Mouse (Mus musculus): Measurements from ENCODE around the gene 1520401A03Rik.

1520401A03Rik gene

DNA sequence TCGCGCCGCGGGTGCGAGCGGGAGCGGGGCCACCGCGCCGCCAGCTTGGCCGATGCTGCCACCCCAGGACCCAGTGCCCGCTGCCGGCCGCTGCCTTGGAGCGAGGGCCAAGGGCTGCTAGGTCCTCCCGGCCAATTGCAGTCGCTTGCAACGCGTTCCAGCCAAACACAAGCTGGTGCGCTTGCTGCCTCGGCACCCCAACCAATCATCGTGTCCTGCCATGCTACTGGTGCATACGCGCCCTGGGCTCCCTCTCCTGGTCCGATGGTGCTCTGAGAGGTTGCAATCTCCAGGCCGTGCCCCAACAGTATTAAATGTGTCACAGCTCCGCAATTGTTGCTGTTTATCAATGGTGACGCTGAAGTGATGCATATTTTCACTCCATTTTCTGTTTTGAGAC lies 22.5 kb downstream of the 1520401A03Rik start:
- DNase-seq (ENCODE audit: low read depth, low spot score): peak; percentile 95

GRCm38 (mm10) chr17:23699131-23700077 lies 23.2 kb downstream of the 1520401A03Rik start:
- DNase-seq (ENCODE audit: low read depth, low spot score): peak; percentile 43

GRCm38 (mm10) chr17:23695801-23696200 lies 26.8 kb downstream of the 1520401A03Rik start:
- DNase-seq (ENCODE audit: low read depth, low spot score): no peak

DNA sequence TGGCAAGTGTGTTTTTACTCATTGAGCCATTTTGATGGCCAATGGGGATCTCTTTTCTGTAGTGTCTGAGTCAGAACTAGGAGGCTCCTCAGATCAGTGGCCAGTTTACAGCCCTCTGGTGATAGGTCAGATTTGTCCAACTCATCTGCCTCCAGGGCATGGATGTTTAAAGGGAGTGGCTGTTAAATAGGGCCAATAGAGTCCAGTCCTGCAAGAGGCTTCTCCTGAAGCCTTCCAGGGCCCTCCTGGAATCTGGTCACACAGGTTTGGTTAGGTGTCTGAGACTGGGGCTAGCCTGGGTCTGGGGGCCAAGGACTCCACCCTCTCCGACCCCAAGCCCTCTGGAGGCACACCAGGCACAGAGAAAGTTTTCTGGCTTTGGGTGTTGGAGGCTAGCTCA lies 28.1 kb downstream of the 1520401A03Rik start:
- DNase-seq (ENCODE audit: low read depth, low spot score): no peak

DNA sequence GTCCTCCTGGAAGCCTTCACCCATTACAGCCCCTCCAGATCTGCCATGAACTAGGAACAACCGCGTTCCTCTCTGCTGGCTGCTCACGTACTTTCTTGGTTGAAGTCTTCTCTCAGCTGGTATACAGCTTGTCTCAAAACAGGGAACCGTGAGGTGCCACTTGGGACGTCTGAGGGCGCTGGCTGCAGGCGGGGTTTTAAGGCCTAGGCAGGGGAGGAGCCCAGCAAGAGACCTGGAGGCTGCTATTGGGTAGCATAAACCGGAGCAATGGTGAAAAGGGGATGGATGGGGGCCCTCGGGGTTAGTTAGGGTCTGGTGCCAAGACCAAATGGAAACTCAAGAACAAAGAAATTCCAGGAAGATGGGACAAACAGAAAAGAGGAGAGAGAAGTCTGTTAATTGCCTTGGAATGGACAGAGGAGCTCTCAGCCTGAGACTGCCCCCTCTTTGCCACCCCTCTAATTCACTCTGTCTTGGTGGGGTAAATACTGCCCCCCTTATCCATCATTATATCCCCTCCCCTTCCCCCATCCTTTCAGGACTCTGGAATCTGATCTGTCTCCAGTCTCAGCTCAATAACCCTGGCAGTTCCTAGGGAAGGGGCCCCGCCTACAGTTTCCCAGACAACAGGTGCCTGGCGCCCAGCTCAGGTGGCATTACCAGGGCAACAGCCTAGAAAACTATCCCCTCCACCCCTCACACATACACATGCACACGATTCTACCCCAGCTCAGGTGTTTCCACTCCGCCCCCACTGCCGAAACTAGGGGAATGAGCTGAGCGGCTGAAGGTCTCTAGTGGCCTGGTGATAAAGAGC lies 38.5 kb downstream of the 1520401A03Rik start, which contains the start of gene Cldn9:
Gene Cldn9, minus strand, starts transcription at position 171 of the 817 bp plus-strand sequence.
- no peak for DNase-seq (ENCODE audit: low read depth, low spot score)

DNA sequence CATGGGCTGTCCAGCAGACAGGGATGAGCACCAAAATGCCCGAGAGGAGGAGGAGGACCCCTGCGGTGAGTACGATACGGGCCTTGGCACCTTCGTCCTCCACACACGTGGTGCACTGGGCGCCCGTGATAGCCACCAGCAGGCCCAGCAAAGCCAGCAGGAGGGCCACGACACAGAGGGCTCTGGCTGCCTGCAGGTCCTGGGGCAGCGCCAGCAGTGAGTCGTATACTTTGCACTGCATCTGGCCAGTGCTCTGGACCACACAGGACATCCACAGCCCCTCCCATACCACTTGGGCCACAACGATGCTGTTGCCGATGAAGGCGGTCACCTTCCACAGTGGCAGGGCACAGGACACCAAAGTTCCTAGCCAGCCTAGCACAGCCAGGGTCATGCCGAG lies 39.4 kb downstream of the 1520401A03Rik start:
- no peak for DNase-seq (ENCODE audit: low read depth, low spot score)

DNA sequence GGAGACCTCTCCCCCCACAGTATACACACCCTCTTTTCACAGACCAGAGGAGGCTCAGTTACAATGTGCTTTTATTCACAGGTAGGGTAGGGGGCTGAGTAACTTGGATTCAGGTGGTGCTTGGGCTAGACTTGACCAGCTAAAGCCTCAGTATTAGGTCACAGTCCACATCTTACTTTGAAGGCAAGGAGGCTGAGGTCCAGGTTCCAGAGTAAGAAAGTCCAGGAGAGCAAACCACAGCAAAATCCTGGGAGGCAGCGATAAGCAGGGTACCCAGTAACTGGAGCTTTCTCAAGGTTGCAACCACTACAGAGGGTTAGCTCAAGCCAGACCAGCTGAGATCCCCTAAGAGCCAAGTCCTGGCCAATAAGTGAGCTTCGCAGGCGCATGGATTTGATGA lies 40.1 kb downstream of the 1520401A03Rik start:
- DNase-seq (ENCODE audit: low read depth, low spot score): no peak

DNA sequence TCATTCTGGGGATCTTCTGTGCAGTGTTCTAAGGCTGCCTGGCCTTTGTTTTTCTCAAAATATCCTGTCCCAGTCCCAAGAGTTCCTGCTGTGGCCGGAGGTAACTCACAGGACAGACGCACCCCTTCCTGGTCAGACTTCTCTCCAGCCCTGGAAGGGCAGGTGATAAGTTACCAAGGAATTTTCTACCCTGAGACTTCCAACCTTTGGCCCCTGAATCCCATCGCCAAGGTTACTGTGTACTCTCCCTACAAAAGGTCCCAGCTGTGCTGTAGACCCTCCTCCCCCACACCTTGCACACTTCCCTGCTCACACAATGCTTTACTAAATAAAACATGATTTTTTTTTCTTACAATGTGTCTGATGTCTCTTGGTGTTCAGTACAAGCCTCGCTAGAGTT lies 40.5 kb downstream of the 1520401A03Rik start:
- no peak for DNase-seq (ENCODE audit: low read depth, low spot score)

DNA sequence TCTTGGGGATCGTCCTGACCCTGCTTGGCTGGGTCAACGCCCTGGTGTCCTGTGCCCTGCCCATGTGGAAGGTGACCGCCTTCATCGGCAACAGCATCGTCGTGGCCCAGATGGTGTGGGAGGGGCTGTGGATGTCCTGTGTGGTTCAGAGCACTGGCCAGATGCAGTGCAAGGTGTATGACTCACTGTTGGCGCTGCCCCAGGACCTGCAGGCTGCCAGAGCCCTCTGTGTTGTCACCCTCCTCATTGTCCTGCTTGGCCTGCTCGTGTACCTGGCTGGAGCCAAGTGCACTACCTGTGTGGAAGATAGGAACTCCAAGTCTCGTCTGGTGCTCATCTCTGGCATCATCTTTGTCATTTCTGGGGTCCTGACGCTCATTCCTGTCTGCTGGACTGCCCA lies 41.5 kb downstream of the 1520401A03Rik start:
- no peak for DNase-seq (ENCODE audit: low read depth, low spot score)

DNA sequence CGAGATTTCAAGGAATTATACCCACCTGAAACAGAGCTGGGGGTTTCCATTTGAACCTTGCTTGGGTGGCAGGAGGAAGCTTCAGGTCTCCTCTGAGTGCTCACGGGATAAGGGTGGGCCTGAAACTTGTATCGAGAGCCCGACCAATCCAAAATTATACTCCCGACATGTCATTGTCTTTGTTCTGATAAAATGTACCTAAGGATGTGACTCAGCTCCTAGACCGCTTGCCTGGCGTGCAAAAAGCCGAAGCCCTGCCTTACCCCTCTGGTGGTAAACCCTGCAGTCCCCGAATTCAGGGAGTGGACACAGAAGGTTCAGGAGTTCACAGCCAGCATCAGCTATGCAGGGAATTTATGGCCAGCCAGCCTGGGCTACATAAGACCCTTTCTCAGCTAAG lies 42.2 kb downstream of the 1520401A03Rik start:
- DNase-seq (ENCODE audit: low read depth, low spot score): no peak

DNA sequence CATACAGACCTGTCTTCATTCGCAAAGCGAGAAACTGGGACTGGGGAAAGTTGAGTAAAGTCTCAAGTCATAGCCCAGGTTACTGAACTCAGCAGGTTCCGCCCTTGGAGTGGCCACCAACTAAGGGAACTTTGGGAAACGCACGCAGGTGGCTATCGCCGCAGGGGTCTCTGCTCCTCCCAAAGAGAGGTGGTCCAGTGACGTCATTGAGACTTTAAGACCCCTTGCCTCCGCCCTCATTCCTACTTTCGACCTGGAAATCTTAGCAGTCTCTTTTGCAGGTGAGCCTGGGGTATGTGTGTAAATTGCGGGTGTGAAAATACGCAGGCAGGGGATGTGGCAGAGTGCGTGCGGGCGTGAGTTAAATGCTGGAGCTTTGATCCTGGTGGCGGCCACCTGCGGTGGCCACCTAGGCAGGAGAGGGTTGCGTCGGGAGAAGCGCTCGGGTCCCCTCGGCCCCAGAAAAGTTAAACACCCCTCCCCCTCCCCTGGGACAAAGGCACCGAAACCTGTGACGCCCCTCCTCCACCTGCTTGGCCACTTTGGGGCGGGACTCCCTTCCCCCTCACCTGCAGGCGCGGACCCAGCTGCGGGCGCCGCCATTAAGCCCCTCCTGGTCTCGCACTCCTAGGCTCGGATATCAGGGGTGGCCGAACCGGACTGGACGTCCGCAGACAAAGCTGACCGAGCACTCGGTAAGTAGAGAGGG lies 43.3 kb downstream of the 1520401A03Rik start, which contains the start of gene Cldn6:
Gene Cldn6, plus strand, starts transcription at position 123 of the 709 bp plus-strand sequence.
- no peak for DNase-seq (ENCODE audit: low read depth, low spot score)

DNA sequence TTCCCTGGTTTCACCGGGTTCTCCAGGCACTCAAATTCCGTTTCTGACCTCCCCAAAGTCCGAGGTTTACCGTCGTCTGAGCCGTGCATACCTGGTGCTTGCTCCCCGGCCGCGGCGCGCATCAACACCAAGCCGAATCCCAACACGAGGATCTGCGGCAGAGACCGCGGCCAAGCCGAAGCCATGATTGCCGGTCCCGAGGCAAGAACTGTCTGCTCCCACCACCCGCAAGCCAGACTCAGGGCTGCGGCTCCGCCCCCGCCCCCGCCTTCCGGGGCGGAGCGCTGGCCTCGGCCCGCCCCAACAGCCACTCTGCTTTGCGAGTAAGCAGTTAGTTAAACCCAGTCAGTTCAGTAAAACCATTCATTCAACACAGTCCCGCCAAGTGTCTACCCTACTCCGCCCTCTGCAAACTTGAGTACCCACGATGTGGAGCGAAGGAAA lies 45.3 kb downstream of the 1520401A03Rik start, which contains the start of gene Tnfrsf12a:
Gene Tnfrsf12a, minus strand, starts transcription at position 233 of the 444 bp plus-strand sequence.
- peak; percentile 95 for DNase-seq (ENCODE audit: low read depth, low spot score)

DNA sequence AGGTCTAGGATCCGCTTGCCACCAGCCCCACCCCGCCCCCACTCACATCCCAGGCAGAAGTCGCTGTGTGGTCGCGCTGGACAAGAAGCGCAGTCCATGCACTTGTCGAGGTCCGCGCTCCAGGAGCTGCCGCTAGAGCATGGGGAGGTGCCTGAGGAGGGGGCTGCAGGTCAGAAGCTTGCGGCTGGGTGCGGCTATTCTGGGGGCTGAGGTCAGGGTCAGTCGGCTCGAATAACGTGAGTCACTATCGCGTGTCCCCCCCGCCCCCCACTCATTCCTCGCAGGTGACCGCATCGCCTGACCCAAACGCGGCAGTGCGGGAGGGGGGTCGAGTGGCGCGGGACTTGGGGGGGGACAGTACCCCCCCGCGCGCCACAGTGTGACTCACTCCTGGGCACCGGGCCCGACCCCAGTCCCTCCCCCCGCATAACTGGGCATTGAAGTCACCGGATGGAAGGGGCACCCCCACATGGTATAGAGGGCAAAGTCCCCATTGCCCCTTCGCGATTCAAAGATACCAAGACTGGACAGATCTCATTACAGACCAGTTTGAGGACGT lies 46.0 kb downstream of the 1520401A03Rik start:
- DNase-seq (ENCODE audit: low read depth, low spot score): no peak

GRCm38 (mm10) chr17:23675564-23676281 lies 46.9 kb downstream of the 1520401A03Rik start:
- peak; percentile 66 for DNase-seq (ENCODE audit: low read depth, low spot score)

DNA sequence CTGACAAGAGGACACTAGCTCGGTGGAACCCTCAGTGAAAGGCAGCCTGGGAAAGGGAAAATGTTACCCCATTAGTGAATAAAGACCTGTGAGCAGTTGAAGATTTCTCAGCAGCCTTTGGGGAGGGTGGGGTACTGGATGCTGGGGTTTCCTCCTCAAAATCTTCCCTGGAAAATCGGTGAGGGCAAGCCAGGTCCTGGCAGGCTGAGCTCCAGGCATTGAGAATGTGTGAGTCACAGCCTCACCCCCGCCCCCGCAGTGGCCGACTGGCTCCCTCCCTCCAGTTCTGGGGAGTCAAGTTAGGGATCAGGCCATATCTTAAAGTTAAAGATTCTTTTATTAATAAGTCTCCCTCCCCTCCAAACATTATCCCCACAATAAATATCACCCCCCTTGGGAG lies 47.5 kb downstream of the 1520401A03Rik start:
- DNase-seq (ENCODE audit: low read depth, low spot score): no peak

DNA sequence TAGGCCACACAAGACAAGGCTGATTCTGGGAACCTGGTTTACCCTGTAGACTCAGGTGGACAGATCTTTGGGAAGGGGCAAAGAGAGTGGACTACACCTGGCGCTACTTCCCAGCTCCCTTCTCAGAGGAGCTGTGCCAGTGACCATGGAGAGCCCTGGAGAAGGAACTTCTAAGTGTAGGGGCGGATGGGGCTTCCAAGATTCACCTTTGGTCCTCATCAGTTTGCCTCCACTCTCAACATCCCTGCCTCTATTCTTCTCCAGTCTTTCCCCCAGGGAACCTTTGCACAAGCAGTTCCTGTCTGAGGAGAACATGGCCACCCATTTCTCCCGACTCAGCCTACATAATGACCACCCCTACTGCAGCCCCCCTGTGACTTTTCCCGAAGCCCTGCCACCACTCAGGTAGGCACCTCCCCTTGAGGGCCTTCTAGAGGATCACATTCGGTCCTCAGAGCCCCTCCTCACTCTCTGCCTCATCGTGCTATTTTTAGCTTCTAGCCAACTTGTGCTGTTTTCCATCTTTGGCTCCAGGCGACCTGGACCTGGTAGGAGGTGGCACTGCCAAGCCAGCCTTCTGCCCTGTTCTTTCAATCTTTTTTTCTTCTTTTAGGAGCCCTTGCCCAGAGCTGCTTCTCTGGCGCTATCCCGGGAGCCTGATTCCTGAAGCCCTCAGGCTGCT lies 48.2 kb downstream of the 1520401A03Rik start:
- no peak for DNase-seq (ENCODE audit: low read depth, low spot score)

GRCm38 (mm10) chr17:23673424-23674073 lies 49.0 kb downstream of the 1520401A03Rik start, which contains the start of the genes Hcfc1r1 and Thoc6:
Gene Hcfc1r1 (plus strand): TSS chr17:23673596.
Gene Thoc6 (minus strand): TSS chr17:23673882.
- peak; percentile 99 for DNase-seq (ENCODE audit: low read depth, low spot score)

DNA sequence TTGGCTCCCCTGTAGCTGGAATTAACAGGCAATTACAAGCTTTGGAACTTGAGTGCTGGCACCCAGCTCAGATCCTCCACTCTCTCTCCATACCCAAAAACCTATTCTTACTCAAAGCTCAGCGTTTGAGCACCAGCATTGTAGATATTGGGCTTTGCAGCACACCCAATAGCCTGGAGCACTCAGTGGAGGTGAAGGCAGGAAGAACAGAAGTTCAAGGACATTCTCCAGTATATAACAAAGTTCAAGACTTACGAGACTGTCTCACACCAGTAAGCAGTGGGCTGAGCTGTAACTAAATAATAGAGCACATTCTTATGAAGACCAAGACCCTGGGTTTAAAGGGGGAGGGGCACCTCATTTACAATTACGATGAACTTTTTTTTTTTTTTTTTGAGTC lies 49.8 kb downstream of the 1520401A03Rik start:
- DNase-seq (ENCODE audit: low read depth, low spot score): no peak

- no peak for DNase-seq (ENCODE audit: low read depth, low spot score)
These were observed 51.1 kb downstream of the 1520401A03Rik start for GRCm38 (mm10) chr17:23671519-23671918.

Data from ZHBTc4 (cell line).